Mouse (Mus musculus): ENCODE results near the gene Zmym1.
"Not testable (repeated sequence)": the region's sequence is repeated elsewhere in the genome, so short reads cannot be mapped to it uniquely, and the experiment has no call there.

Zmym1 gene

DNA sequence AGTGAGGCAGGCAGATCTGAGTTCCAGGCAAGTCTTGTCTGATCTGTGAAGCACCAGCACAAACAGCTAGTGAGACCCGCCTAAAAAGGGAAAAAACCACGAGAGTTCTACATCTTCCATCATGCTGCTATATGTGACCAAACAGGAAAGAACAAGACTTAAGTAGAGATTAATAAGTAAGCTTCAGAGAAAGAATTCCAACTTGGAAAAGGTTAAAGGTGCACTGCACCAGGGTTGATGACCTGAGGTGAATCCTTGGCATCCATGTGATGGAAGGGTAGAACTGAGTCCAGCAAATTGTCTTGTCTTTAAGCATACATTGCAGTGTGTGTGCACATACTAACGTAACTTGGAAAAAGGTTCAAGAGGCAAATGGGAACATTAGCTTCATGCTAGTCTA, 23.8 kb downstream of the Zmym1 start:
- in situ Hi-C loops (cut with MboI; ENCODE audit: unreplicated experiment in 2 of 2), result no loop called here

DNA sequence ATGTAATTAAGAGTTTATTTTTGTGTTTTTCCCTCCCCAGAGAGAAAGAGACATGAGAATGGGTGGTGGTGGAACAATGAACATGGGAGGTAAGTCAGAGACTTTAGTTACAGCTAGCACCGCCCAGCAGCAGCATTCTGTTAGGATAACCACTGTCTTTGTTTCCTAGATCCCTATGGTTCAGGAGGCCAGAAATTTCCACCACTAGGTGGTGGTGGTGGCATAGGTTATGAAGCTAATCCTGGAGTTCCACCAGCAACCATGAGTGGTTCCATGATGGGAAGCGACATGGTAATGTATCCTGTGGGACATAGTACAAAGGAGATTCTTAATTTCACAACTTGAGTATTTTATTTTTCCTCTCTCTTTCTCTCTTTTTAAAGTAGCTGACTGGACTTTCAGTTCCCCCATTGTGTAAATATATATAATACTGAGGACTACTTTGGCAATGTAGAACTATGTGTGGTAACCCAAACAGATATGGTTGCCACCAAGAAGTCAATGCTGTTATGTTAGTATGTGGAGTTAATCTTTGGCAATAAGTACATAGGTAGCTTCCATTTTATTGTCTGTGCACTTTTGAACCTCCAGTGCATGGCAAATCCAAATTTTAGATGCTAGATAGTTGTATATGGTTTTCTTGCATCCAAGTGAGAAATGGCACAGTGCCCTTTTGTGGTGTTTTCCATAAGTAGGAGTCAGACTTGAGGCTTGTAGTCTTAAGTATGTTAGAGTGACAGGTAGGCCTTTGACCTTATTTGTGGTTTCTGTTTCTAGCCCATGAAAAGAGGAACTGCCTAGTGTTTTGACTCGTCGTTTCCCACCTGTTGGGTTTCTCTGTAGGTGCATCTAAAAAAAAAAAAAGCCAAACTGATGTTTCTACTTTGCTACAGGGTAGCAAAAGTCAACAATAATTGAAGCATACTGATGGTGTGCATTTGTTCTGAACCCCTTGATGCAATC, 33.4 kb downstream of the Zmym1 start:
- in situ Hi-C loops (cut with MboI; ENCODE audit: unreplicated experiment in 2 of 2), result loop anchor here in 1 of 2 experiments (10.0 kb wide), 1 partner anchor 217 kb away; the partner anchor contains the start of gene Smim12

DNA sequence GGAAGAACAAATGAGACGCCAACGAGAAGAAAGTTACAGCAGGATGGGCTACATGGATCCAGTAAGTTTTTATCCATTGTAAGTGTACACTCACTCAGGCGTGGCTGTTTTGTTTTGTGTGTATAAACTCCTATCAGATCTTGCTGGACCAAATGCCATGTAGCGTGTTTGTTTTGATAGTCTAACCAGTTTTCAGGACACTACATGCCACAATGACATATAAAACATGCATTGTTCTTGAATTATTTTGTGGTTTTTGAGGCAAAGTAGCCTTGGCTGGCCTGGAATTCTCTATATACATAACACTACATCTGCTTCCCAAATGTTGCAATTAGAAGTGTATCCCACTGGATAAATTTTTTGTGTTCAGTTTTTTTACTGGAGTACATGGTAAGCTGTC, 34.1 kb downstream of the Zmym1 start:
- in situ Hi-C loops (cut with MboI; ENCODE audit: unreplicated experiment in 2 of 2), result loop anchor here in 1 of 2 experiments (10.0 kb wide), 1 partner anchor 218 kb away; the partner anchor contains the start of gene Smim12

DNA sequence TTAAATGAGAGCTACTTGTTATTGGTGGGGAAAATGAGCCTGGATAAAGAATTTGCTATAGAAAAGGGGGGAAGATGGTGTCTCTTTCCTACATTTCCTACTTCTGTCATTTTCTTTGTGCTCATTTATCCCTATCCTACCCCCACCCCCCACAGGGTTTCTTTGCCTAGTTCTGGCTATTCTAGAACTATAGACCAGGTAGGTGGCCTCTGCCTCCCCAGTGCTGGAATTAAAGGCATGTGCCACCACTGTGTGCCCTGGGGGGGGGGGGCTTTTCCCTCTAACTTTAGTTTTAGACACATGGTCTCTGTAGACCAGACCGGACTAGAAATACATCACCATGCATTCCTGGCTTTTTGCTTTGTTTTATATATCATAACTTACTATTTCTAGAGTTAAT, 36.7 kb downstream of the Zmym1 start:
- in situ Hi-C loops (cut with MboI; ENCODE audit: unreplicated experiment in 2 of 2), result loop anchor here in 1 of 2 experiments (10.0 kb wide), 1 partner anchor 221 kb away; the partner anchor contains the start of gene Smim12

DNA sequence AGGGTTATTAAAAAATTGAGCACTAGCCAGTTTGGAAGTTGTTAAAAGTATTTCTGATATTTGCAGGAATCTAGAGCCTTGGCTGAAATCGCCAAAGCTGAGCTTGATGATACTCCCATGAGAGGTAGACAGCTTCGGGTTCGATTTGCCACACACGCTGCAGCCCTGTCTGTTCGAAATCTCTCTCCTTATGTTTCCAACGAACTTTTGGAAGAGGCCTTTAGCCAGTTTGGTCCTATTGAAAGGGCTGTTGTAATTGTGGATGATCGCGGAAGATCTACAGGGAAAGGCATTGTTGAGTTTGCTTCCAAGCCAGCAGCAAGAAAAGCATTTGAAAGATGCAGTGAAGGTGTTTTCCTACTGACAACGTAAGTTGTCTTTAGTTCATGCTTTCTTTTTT, 37.8 kb downstream of the Zmym1 start:
- in situ Hi-C loops (cut with MboI; ENCODE audit: unreplicated experiment in 2 of 2), result loop anchor here in 1 of 2 experiments (10.0 kb wide), 1 partner anchor 222 kb away; the partner anchor contains the start of gene Smim12

DNA sequence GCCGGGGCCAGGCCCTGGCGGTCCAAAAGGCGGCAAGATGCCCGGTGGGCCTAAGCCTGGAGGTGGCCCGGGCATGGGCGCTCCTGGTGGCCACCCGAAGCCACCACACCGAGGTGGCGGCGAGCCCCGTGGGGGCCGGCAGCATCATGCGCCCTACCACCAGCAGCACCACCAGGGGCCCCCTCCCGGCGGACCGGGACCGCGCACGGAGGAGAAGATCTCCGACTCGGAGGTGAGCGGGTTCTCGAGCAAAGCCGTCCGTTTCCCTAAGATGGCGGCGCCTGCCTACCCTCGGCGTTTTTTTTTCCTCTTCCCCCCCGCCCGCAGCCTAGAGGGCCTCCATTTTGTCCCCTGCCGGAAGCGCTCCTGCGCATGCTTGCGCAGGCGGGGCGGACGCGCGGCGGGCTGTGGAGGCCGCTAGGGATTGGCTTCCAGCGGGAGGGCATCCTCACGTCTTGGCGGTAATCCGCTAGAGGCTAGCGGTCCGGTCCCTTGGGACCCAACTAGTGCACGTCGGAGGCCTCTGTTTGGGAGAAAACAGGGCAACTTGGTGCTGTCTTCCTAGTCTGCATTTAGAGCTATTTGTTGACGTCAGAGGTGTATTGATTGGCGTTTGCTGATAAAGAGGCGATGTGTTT, 38.8 kb downstream of the Zmym1 start:
- in situ Hi-C loops (cut with MboI; ENCODE audit: unreplicated experiment in 2 of 2), result loop anchor here in 1 of 2 experiments (10.0 kb wide), 1 partner anchor 223 kb away; the partner anchor contains the start of gene Smim12

DNA sequence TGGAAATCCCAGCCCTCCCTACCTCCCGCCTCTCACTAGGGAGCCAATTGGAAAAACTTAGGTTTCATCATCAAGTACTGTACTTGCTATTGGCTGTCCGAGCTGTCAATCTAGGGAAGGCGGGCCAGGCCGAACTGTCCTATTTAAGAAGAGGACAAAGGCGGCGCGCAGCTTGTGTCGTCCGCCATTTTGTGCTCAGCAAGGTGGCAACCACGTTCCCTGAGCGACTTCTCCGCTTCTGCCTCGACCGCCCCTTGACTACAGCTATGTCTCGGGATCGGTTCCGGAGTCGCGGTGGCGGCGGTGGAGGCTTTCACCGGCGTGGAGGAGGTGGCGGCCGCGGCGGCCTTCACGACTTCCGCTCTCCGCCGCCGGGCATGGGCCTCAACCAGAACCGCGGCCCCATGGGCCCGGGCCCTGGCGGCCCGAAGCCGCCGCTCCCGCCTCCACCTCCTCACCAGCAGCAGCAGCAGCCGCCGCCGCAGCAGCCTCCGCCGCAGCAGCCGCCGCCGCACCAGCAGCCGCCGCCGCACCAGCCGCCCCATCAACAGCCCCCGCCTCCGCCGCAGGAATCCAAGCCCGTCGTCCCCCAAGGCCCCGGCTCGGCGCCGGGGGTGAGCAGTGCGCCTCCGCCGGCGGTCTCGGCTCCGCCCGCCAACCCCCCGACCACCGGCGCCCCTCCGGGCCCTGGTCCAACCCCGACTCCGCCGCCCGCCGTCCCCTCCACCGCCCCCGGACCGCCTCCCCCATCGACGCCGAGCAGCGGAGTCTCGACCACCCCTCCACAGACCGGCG, 39.6 kb downstream of the Zmym1 start, which contains the start of gene Sfpq:
Gene Sfpq, plus strand, starts transcription at position 174 of the 795 bp plus-strand sequence.
- in situ Hi-C loops (cut with MboI; ENCODE audit: unreplicated experiment in 2 of 2), result loop anchor here in 1 of 2 experiments (10.0 kb wide), 1 partner anchor 223 kb away; the partner anchor contains the start of gene Smim12

DNA sequence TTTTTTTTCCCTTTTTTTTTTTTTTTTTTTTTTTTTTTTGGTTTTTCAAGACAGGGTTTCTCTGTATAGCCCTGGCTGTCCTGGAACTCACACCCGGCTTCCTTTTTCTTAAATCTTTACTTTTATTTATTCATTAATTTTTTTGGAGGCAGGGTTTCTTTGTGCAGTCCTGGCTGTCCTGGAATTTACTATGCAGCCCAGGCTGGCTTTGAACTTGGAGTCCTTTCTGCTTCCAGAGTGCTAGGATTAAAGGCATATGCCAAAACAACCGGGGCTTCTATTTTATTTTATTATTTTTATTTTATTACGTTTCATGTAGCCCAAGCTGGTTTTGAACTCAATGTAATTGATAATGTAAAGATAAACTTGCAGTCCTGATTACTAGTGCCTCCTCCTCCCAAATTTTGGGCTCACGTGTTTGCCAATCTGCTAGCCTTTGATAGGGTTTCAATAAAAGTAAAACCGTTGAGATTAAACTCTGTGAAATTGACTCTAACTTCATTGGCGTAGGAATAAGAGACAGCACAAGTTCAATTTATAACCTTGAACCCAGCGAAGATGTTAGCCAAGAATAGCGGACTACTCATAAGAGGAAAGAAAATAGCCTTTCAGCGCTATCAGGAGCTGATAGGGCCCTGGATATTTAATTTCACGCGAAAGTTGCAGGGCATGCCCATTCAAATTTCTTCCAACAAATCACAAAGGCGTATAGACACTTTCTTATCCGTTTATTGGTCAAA, 40.4 kb downstream of the Zmym1 start:
- in situ Hi-C loops (cut with MboI; ENCODE audit: unreplicated experiment in 2 of 2), result loop anchor here in 1 of 2 experiments (10.0 kb wide), 1 partner anchor 224 kb away; the partner anchor contains the start of gene Smim12

DNA sequence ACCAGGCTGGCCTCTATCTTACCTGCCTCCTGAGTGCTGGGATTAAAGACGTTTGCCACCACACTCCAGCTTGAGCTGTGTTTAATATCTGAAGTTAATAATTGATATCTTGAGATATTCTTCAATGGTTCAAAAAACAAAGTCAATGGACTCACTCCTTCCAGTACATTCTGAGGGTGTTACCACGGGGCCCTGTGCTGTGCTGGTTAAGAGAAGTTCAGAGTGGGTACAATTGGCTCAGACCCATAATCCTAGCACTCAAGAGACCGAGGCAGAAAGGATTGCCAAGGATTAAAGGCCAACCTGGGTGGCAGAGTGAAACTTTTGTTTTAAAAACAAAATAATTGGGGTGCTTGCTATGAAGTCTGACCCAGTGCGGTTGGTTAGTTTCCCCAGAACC, 44.6 kb downstream of the Zmym1 start:
- in situ Hi-C loops (cut with MboI; ENCODE audit: unreplicated experiment in 2 of 2), result no loop called here

DNA sequence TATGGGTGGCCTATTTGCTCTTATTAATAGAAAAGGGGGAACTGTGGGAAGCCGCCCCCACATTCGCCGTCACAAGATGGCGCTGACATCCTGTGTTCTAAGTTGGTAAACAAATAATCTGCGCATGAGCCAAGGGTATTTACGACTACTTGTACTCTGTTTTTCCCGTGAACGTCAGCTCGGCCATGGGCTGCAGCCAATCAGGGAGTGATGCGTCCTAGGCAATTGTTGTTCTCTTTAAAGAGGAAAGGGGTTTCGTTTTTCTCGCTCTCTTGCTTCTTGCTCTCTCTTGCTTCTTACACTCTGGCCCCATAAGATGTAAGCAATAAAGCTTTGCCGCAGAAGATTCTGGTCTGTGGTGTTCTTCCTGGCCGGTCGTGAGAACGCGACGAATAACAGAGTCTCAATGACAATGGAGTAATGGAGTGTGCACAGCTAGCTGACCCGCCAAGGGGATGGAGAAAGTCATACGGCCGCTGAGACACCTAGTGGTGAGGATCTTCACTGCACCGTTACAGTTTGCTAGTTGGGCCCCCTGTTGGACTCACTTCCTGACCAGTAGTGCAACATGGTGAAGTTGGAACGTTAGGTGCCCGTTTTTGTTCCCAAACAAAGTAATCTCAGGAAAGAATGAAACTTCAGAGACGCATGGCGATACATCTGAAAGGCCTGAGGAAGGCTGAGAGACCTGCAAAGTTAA, 45.5 kb downstream of the Zmym1 start:
- in situ Hi-C loops (cut with MboI; ENCODE audit: unreplicated experiment in 2 of 2), result not testable (repeated sequence)

DNA sequence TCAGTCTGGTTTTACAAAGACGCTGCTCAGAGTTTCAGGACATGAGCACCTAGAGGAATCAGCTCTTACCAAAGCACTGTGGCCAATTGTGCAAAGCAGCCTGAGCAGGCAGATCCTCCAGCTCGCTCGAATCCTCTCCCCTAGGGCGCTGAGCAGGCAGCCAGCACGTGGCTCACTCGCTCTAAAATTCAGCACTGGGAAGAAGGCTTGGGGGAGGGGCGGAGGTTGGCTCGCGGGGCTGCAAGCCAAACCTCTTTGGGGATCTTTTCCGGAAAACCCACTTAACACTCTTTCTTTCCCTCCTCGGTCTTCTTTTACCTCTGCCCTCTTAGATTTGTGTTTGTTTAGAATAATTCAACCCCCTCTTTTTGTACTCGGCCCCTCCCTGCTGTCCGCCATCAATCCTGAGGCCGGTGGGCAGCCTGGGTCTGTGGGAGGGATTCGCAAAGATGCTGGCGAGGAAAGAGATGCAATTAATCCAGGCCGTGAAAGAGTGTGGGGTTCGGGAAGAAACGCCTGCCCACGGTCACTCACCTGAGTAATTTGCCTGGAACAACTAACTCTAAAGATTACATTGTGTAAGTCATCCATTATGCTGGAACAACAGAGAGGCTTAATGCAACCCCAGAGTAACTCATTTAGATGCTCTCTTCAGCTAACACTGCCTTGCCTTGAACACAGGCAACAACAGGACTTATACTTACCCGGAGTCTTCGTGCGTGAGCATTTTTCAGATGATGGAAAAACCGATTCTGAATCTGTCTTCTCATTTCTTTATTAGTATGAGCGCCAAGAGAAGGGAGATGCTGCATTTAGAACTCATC, 55.6 kb downstream of the Zmym1 start:
- in situ Hi-C loops (cut with MboI; ENCODE audit: unreplicated experiment in 2 of 2), result no loop called here

DNA sequence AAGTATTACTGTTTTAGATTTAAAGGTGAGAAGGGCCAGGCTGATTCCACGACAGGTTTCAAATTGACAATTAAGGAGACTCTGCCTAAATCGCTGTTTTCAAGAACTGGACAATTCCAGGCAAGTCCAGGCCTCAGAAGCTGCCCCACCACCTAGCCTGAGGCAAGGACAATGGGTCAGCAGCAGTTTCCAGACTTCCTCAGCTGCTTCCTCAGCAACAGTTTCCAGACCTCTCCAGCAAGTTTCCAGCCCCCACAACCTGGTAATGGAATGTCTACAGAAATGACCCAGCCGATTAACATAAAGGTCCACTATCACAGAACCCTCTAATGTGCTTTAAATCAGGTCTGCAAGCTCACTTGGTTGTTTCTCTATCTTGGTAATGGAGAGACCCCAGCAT, 56.6 kb downstream of the Zmym1 start:
- in situ Hi-C loops (cut with MboI; ENCODE audit: unreplicated experiment in 2 of 2), result no loop called here

DNA sequence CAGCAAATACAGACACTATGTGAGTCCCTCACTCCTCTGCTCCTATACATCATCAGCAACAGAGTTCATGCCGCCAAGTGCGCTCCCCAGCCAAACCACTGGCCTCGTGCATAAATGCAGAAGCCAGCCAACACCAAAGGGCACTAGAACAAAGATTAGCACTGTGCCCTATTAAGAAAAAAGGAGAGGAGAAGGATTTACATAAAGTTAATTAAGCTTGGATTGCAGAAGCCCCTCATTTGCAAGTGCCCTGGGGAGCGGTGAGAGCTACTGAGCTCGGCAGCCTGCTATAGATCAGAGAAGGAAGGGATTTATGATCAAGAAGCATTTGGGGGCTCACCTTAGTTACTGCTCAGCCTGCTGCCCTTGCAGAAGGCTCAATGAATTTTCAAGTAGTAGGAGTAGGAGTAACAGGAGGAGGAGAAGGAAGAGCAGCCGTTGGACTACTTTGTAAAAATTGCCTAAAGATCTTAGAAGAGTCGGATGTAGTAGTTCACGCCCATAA, 60.3 kb downstream of the Zmym1 start:
- in situ Hi-C loops (cut with MboI; ENCODE audit: unreplicated experiment in 2 of 2), result no loop called here

DNA sequence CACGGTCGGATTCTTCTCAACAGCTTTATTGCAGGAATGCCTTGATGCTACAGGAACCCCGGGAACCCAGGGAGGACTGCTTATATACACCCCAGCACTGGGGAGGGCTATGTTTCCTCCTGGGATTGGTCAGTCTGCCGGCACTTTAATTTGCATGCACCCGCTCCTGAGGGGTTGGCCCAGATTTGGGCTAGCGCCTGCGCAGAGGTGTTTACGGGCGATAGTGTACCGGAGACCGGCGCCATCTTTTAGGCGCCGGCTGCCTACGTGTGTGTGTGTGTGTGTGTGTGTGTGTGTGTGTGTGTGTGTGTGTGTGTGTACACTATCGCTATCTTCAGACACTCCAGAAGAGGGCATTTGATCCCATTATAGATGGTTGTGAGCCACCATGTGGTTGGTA, 61.6 kb downstream of the Zmym1 start:
- in situ Hi-C loops (cut with MboI; ENCODE audit: unreplicated experiment in 2 of 2), result not testable (repeated sequence)
